Mouse (Mus musculus) T-helper 1 cell (primary cell): ENCODE results near the gene Tas2r116.

Experiments used
- in situ Hi-C: fragments of 300-600 bp; cut with MboI, MseI; formaldehyde crosslinking; loops from one replicate; pipeline ENCODE4 v1.15.1; 2025; ENCODE audit warnings: high pct_unique_total_duplicates

Tas2r116 gene

DNA sequence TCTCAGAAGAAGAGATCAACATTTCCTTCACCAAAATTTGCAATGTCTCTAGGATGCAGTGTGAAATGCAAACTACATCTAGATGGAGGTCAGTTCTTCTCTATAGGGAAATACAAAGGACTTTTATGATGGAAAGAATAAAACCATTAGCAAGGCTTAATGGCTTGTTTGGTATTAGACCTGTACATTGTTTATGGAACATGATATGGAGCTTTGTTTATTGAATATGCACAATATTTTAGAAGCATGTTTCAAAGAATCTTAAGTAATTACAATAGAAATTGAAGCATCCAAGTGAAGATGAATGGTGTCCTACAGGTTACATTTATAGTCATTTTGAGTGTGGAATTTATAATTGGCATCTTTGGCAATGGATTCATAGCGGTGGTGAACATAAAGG is at the start of gene Tas2r116:
TSS of gene Tas2r116 (plus strand) at position 301 of the 400 bp plus-strand sequence.
- in situ Hi-C loops = no loop called here

DNA sequence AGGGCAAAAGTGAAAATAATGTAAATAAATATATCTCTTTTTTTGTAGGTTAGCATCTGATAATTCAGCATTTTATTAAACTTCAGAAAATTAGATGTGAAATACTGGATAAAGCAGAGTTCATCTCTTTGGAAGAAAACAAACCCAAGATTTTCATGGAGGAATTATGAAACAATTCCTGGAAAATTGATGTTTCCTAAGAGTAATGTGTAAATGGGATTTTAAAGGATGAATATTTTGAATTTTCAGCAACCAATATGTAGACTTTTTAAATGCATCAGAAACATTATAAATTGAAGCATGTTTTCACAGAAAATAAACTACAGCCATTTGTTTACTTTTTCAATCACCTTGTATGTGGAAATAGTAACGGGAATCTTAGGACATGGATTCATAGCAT is 8.4 kb upstream of the Tas2r116 start, which contains the start of gene Tas2r123:
TSS of gene Tas2r123 (plus strand) at position 301 of the 400 bp plus-strand sequence.
- in situ Hi-C loops = no loop called here

DNA sequence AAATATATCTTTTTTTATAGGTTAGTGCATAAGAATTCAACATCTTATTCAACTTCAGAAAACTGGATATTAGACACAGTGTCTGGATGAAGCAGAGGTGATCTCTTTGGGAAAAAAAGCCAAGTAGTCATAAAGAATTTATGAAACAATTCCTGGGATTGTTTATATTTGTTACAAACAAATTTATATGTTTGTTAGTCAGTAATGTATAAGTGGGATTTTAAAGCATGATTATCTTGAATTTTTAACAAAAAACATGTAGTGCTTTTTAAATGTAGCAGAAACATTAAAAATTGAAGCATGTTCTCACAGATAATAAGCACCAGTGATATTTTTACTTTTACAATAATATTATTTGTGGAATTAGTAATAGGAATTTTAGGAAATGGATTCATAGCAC is 12.5 kb downstream of the Tas2r116 start, which contains the start of gene Tas2r110:
TSS of gene Tas2r110 (plus strand) at position 301 of the 400 bp plus-strand sequence.
- in situ Hi-C loops = no loop called here

DNA sequence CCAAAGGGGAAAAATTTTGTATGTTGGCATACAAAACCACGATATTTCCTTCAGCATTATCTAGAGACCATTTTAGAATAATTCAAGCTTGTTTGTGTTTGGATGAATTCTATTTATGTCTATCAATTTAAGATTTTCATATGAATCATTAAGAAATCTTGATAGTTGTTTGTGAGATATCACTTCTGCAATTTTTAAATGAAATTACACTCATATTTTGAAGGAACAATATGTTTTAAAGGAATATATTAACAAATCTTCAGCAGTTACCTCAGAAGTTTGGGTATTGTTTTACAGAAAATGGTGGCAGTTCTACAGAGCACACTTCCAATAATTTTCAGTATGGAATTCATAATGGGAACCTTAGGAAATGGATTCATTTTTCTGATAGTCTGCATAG is 37.5 kb downstream of the Tas2r116 start, which contains the start of gene Tas2r113:
TSS of gene Tas2r113 (plus strand) at position 301 of the 400 bp plus-strand sequence.
- in situ Hi-C loops = no loop called here
